Mouse (Mus musculus): ENCODE measurements around the gene Zbed6.

Zbed6 gene

GRCm38 (mm10) chr1:133663427-133663826 lies 2.7 kb upstream of the Zbed6 start:
- no peak for DNase-seq (ENCODE audit: low spot score)

GRCm38 (mm10) chr1:133662941-133663340 lies 2.3 kb upstream of the Zbed6 start:
- no peak for DNase-seq (ENCODE audit: low spot score)

- DNase-seq (ENCODE audit: low spot score), result peak; percentile 89
Measured at GRCm38 (mm10) chr1:133661203-133661933, 683 bp upstream of the Zbed6 start, which contains the start of gene Gm38394. Gm38394 (minus strand) TSS chr1:133661318.

- DNase-seq (ENCODE audit: low spot score), result no peak
Measured at GRCm38 (mm10) chr1:133658878-133659277, 1.8 kb downstream of the Zbed6 start.

GRCm38 (mm10) chr1:133656811-133657210 lies 3.9 kb downstream of the Zbed6 start:
- DNase-seq (ENCODE audit: low spot score), result no peak

GRCm38 (mm10) chr1:133653033-133653432 lies 7.7 kb downstream of the Zbed6 start:
- no peak for DNase-seq (ENCODE audit: low spot score)

- no peak for DNase-seq (ENCODE audit: low spot score)
Measured at GRCm38 (mm10) chr1:133650288-133651055, 10.2 kb downstream of the Zbed6 start.

- no peak for DNase-seq (ENCODE audit: low spot score)
Measured at GRCm38 (mm10) chr1:133645652-133646051, 15.0 kb downstream of the Zbed6 start.

GRCm38 (mm10) chr1:133641163-133641562 lies 19.5 kb downstream of the Zbed6 start:
- no peak for DNase-seq (ENCODE audit: low spot score)

GRCm38 (mm10) chr1:133638517-133638916 lies 22.2 kb downstream of the Zbed6 start:
- no peak for DNase-seq (ENCODE audit: low spot score)

- DNase-seq (ENCODE audit: low spot score), result no peak
Measured at GRCm38 (mm10) chr1:133632168-133632567, 28.5 kb downstream of the Zbed6 start.

- DNase-seq (ENCODE audit: low spot score), result no peak
Measured at GRCm38 (mm10) chr1:133625052-133625451, 35.6 kb downstream of the Zbed6 start.

GRCm38 (mm10) chr1:133618311-133618710 lies 42.4 kb downstream of the Zbed6 start:
- no peak for DNase-seq (ENCODE audit: low spot score)

GRCm38 (mm10) chr1:133617908-133618307 lies 42.8 kb downstream of the Zbed6 start:
- DNase-seq (ENCODE audit: low spot score), result no peak

GRCm38 (mm10) chr1:133613817-133614216 lies 46.9 kb downstream of the Zbed6 start:
- no peak for DNase-seq (ENCODE audit: low spot score)

- DNase-seq (ENCODE audit: low spot score), result no peak
Measured at GRCm38 (mm10) chr1:133611436-133611835, 49.2 kb downstream of the Zbed6 start.

- DNase-seq (ENCODE audit: low spot score), result no peak
Measured at GRCm38 (mm10) chr1:133610601-133611000, 50.1 kb downstream of the Zbed6 start.

- peak; percentile 98 for DNase-seq (ENCODE audit: low spot score)
Measured at GRCm38 (mm10) chr1:133609771-133610502, 50.7 kb downstream of the Zbed6 start, which contains the start of gene Snrpe. Snrpe (minus strand) TSS chr1:133610291.
